Mouse (Mus musculus): ENCODE measurements around the gene Pls3. TPM values are rescaled to one million over a fixed set of nuclear protein-coding genes. Genes with fewer than 3 reads are reported as not detected.
A peak's percentile ranks its signal among the peaks of the same experiment; 100 is the strongest.

Pls3 gene
- 36.2 and 38.5 TPM in 2 replicates for polyA plus RNA-seq (2014; fragmentation: Nextera tagmentation; extraction: Ambion mirVana)

DNA sequence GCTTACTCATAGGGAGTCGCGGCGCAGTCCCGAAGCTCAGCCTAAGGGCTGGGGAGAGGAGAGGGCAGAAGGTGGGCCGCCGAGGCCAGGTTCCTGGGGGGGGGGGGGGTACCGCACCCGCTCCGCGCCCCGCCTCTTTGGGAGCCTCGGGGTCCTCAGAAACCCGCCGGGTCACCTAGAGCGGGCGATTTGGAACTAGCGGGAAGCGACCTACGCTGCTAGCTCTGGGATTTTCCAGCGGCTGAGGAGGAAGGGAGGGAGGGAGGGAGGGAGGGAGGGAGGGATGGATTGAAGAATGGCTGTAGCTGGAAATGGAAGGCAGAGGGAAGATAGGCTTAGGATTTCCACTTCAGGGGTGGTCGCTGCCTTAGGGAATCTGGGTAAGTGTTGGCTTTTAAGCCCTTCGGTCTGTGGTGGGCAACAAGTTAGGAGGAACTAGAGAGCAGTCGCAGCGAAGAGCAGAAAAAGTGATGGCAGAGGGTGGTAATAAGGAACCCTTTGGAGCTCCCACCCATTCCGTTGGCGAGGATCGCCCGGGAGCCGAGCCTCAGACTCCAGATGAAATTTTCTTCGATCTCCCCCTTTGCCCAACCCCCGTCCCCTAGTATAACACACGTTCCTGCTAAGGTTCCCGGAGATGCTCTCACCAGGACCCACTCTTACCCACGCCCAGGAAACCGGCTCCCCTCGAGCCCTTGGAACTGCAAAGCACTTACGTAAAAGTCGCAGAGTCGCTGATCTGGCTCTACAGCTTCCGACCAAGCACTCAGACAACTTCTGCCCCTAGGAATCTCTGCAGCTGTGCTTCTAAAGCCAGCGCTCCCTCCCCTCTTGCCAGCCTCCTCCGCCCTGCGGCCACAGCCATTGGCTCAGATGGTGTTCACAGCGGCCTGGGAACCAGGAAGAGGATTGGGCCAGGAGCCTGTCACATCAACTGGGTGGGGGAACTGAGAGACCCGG lies at the start of gene Pls3:
Pls3 (minus strand) TSS at position 851 of the 960 bp plus-strand sequence.
- no peaks in the 10 kb centered on the region for H3K36me3 ChIP-seq (replicated peaks; ENCODE audit: control insufficient read depth, insufficient read depth)
- H3K9ac ChIP-seq, result peak within 1 kb of the TSS; percentile 51
- 0 out of 2 replicates have a peak within 1 kb of the TSS, but pooled peaks have one; percentile 9 for H3K27ac ChIP-seq
- H3K27me3 ChIP-seq (ENCODE audit: control insufficient read depth, insufficient read depth, low read length), result no peaks in the 10 kb centered on the region
- H3K4me2 ChIP-seq (replicated peaks), result peak within 1 kb of the TSS; percentile 63
- H3K4me3 ChIP-seq (replicated peaks; ENCODE audit: low read length), result peak within 1 kb of the TSS; percentile 47
- DNase-seq (ENCODE audit: low spot score) (peak; percentile 81), ATAC-seq (ENCODE audit: low FRiP score) (peak; percentile 99)
- WGBS, result 13% methylated on average over 45 of the region's 45 CpGs
- H3K9me3 ChIP-seq (ENCODE audit: control insufficient read depth, low read length), result no peaks in the 10 kb centered on the region
- H3K4me1 ChIP-seq (replicated peaks; ENCODE audit: control insufficient read depth, insufficient read depth, low read length), result no peaks in the 10 kb centered on the region

DNA sequence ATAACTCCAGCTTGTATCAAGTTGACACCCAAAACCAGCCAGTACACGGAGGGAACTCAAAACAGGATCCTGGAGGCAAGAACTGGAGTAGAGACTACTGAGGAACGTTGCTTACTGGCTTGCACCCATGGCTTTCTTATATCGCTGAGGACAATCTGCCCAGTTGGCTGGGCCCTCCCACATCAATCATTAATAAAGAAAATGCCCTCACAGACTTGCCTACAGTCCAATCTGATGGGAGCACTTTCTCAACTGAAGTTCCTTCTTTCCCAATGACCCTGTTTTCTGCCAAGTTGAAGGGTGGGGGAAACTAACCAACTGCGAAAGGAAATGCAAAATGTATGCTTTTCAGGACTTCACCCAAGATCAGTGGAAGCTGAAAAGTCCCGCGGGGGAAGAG lies 20.7 kb upstream of the Pls3 start:
- Histone ChIP-seq H3K36me3 (replicated peaks; ENCODE audit: control insufficient read depth, insufficient read depth) (no peaks in the 10 kb centered on the region), H3K4me1 (replicated peaks; ENCODE audit: control insufficient read depth, insufficient read depth, low read length) (no peaks in the 10 kb centered on the region), H3K27ac (no peak overlapping the region), H3K9me3 (ENCODE audit: control insufficient read depth, low read length) (no peaks in the 10 kb centered on the region), H3K4me2 (replicated peaks) (no peak overlapping the region), H3K9ac (no peak overlapping the region), H3K27me3 (ENCODE audit: control insufficient read depth, insufficient read depth, low read length) (no peaks in the 10 kb centered on the region), H3K4me3 (replicated peaks; ENCODE audit: low read length) (no peak overlapping the region)
- DNase-seq (ENCODE audit: low spot score), result no peak
- WGBS, result 75% methylated on average over 6 of the region's 6 CpGs
- no peak for ATAC-seq (ENCODE audit: low FRiP score)

DNA sequence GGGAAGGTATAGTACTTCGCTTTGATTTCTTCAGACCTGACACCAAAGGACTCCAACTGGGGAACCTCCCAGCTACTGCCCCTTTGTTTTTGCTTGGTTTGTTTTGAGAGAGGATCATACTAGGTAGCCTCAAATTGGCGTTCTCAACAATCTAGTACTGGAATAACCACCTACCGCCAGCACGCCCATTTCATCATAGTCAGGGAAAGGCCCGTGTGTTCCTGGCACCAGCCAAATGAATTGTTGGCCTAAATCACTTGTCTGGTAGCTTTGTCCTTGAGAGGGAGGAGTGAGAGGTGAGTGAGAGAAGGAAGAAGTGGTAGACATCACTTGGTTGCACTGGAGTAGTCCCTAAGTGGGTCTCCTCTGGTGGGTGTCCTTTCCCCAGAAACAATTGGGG lies 584 bp upstream of the Pls3 start:
- Histone ChIP-seq H3K27me3 (ENCODE audit: control insufficient read depth, insufficient read depth, low read length) (no peaks in the 10 kb centered on the region), H3K36me3 (replicated peaks; ENCODE audit: control insufficient read depth, insufficient read depth) (no peaks in the 10 kb centered on the region), H3K4me1 (replicated peaks; ENCODE audit: control insufficient read depth, insufficient read depth, low read length) (no peaks in the 10 kb centered on the region), H3K4me3 (replicated peaks; ENCODE audit: low read length) (peak overlapping the region; percentile 47), H3K4me2 (replicated peaks) (peak overlapping the region; percentile 63), H3K27ac (no peak overlapping the region), H3K9ac (no peak overlapping the region), H3K9me3 (ENCODE audit: control insufficient read depth, low read length) (no peaks in the 10 kb centered on the region)
- ATAC-seq (ENCODE audit: low FRiP score) (no peak), DNase-seq (ENCODE audit: low spot score) (no peak)
- 23% methylated on average over 5 of the region's 5 CpGs for WGBS

DNA sequence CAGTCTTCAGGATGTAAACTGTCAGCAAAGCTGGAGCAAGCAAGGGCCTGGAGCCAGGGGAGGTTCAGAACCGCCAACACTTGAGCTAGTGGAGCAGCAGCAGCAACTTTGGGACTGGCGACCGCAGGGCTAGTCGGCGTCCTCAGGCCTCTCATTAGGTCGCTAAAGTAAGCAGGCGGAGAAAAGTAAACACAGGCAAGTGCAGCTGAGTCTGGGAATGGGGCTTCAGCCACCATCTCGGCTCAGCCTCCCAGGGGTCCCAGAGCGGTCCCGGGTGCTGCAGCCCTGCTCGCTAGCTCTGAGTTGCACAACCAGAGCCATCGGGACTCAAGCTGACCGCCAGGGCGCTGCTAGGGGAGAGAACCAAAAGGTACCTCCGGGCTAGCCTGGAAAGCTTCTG lies 1.2 kb downstream of the Pls3 start:
- DNase-seq (ENCODE audit: low spot score) (peak; percentile 30), ATAC-seq (ENCODE audit: low FRiP score) (peak; percentile 16; the same call in 1 of the 2 replicates)
- Histone ChIP-seq H3K9ac (peak overlapping the region; percentile 51), H3K9me3 (ENCODE audit: control insufficient read depth, low read length) (no peaks in the 10 kb centered on the region), H3K4me2 (replicated peaks) (peak overlapping the region; percentile 63), H3K27me3 (ENCODE audit: control insufficient read depth, insufficient read depth, low read length) (no peaks in the 10 kb centered on the region), H3K36me3 (replicated peaks; ENCODE audit: control insufficient read depth, insufficient read depth) (no peaks in the 10 kb centered on the region), H3K4me3 (replicated peaks; ENCODE audit: low read length) (peak overlapping the region; percentile 47), H3K4me1 (replicated peaks; ENCODE audit: control insufficient read depth, insufficient read depth, low read length) (no peaks in the 10 kb centered on the region), H3K27ac (0 out of 2 replicates have a peak overlapping the region, but pooled peaks have one; percentile 9)
- WGBS, result 20% methylated on average over 15 of the region's 15 CpGs

DNA sequence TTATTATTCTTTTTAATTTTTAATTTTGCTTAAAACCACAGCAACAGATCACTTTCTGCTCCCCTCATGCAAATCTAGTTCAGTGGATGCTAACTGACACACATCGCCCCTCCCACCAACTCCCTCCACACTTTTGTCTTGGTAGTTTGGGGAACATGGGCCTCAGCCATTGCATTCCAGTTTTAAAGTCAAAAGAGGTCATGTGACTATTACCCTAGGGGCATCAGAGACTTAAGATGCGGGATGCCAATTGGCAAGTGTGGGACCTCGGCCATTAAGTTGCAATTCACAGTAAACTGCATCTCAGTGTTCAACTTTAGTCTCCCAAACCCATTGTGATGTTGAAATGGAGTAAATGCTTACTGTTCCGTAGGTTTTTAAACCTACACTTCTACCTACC lies 1.7 kb downstream of the Pls3 start:
- 24% methylated on average over 4 of the region's 4 CpGs for WGBS
- ATAC-seq (ENCODE audit: low FRiP score), result no peak
- Histone ChIP-seq H3K4me2 (replicated peaks) (peak overlapping the region; percentile 63), H3K4me3 (replicated peaks; ENCODE audit: low read length) (peak overlapping the region; percentile 47), H3K9me3 (ENCODE audit: control insufficient read depth, low read length) (no peaks in the 10 kb centered on the region), H3K36me3 (replicated peaks; ENCODE audit: control insufficient read depth, insufficient read depth) (no peaks in the 10 kb centered on the region), H3K9ac (peak overlapping the region; percentile 51; the same call in 1 of the 2 replicates), H3K4me1 (replicated peaks; ENCODE audit: control insufficient read depth, insufficient read depth, low read length) (no peaks in the 10 kb centered on the region), H3K27ac (no peak overlapping the region), H3K27me3 (ENCODE audit: control insufficient read depth, insufficient read depth, low read length) (no peaks in the 10 kb centered on the region)
- no peak for DNase-seq (ENCODE audit: low spot score)

DNA sequence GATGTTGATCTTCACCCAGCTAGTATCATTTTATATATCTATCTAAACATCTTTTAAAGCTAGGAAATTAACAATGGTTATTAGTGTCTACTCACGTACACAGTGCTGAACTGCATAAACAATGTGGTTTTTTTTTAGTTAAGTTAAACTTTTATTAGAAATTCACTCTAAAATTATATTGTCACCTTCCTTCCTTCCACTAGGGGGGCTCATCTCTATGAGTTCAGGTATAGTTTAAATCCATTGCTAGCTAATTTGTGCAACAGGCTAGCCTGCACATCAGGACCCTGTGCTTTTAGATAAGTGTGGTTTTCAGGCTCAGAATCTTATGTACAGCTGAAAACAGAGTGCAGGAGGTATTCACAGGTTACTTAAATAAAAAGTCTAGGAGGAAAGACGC lies 3.1 kb downstream of the Pls3 start:
- H3K4me3 ChIP-seq (replicated peaks; ENCODE audit: low read length), result no peak overlapping the region
- H3K36me3 ChIP-seq (replicated peaks; ENCODE audit: control insufficient read depth, insufficient read depth), result no peaks in the 10 kb centered on the region
- no peak overlapping the region for H3K4me2 ChIP-seq (replicated peaks)
- ATAC-seq (ENCODE audit: low FRiP score), result no peak
- H3K27ac ChIP-seq, result no peak overlapping the region
- WGBS, result 85% methylated on average over 2 of the region's 2 CpGs
- H3K27me3 ChIP-seq (ENCODE audit: control insufficient read depth, insufficient read depth, low read length), result no peaks in the 10 kb centered on the region
- no peak for DNase-seq (ENCODE audit: low spot score)
- H3K4me1 ChIP-seq (replicated peaks; ENCODE audit: control insufficient read depth, insufficient read depth, low read length), result no peaks in the 10 kb centered on the region
- H3K9ac ChIP-seq, result no peak overlapping the region
- H3K9me3 ChIP-seq (ENCODE audit: control insufficient read depth, low read length), result no peaks in the 10 kb centered on the region

DNA sequence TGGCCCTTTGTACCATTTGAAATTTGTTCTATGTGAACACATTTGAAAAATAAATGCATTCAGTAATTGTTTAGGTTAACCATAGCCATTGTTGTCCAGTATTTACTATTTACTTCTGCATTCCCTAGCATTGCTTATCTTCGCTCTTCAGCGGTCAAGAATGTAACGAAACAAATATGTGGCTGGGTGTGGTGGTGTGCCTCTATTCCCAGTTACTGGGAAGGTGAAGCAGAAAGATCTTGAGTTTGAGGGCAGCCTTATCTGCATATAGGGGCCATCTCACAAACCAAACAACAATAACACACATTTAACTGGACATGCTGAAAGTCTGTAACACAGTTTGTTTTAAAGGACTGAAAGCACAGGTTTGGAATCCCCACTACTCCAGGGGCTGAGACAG lies 13.3 kb downstream of the Pls3 start:
- DNase-seq (ENCODE audit: low spot score), result no peak
- 94% methylated on average over 3 of the region's 3 CpGs for WGBS

DNA sequence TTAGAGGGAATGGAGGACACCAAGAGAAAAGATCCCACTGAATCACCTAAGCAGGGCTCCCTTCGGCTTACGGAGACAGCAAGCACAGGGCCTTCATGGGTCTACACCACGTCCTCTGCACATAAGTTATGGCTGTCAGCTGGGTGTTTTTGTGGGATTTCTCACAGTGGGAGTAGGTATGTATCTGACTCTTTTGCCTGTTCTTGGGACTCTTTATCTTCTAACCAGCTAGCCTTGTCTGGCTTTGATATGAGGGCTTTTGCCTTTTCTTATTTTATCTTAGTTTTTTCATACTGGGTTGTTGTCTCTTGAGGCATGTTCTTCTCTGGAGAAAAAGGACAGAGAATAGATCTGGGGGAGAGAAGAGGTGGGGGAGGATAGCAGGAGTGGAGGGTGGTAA lies 20.7 kb downstream of the Pls3 start:
- Histone ChIP-seq H3K36me3 (replicated peaks; ENCODE audit: control insufficient read depth, insufficient read depth) (no peaks in the 10 kb centered on the region), H3K4me3 (replicated peaks; ENCODE audit: low read length) (no peak overlapping the region), H3K9ac (no peak overlapping the region), H3K4me2 (replicated peaks) (no peak overlapping the region), H3K27me3 (ENCODE audit: control insufficient read depth, insufficient read depth, low read length) (no peaks in the 10 kb centered on the region), H3K9me3 (ENCODE audit: control insufficient read depth, low read length) (no peaks in the 10 kb centered on the region), H3K4me1 (replicated peaks; ENCODE audit: control insufficient read depth, insufficient read depth, low read length) (no peaks in the 10 kb centered on the region), H3K27ac (no peak overlapping the region)
- WGBS, result 87% methylated on average over 3 of the region's 3 CpGs
- no peak for ATAC-seq (ENCODE audit: low FRiP score)
- no peak for DNase-seq (ENCODE audit: low spot score)

More for the DNA sequence above, 13.3 kb downstream of the Pls3 start:
- no peaks in the 10 kb centered on the region for H3K4me1 ChIP-seq (replicated peaks; ENCODE audit: control insufficient read depth, insufficient read depth, low read length)
- no peak for ATAC-seq (ENCODE audit: low FRiP score)
- no peaks in the 10 kb centered on the region for H3K27me3 ChIP-seq (ENCODE audit: control insufficient read depth, insufficient read depth, low read length)
- no peak overlapping the region for H3K4me2 ChIP-seq (replicated peaks)
- H3K9me3 ChIP-seq (ENCODE audit: control insufficient read depth, low read length), result no peaks in the 10 kb centered on the region
- H3K9ac ChIP-seq, result no peak overlapping the region
- no peak overlapping the region for H3K27ac ChIP-seq
- no peak overlapping the region for H3K4me3 ChIP-seq (replicated peaks; ENCODE audit: low read length)
- no peaks in the 10 kb centered on the region for H3K36me3 ChIP-seq (replicated peaks; ENCODE audit: control insufficient read depth, insufficient read depth)

DNA sequence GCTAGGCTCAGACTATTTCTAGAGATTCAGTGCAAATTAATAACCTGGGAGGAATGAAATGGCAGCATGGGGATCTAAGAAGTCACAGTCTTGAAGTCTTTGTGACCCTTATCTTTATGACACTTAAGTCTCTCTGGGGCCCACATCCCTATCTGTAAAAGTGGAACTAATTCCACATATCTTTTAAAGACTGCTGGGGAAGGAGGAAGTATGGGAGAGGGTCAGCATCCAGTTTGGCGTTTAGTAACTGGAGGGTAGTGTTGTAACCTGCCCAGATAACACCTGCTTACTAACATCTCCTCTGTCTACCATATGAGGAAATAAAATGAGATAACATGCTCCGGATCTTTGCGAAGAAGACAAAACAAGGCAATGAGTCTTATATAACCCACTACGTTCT lies 30.7 kb downstream of the Pls3 start:
- no peaks in the 10 kb centered on the region for H3K9me3 ChIP-seq (ENCODE audit: control insufficient read depth, low read length)
- no peaks in the 10 kb centered on the region for H3K4me1 ChIP-seq (replicated peaks; ENCODE audit: control insufficient read depth, insufficient read depth, low read length)
- H3K27ac ChIP-seq, result no peak overlapping the region
- DNase-seq (ENCODE audit: low spot score), result no peak
- no peak overlapping the region for H3K4me2 ChIP-seq (replicated peaks)
- 91% methylated on average over 4 of the region's 4 CpGs for WGBS
- H3K9ac ChIP-seq, result no peak overlapping the region
- no peaks in the 10 kb centered on the region for H3K27me3 ChIP-seq (ENCODE audit: control insufficient read depth, insufficient read depth, low read length)
- H3K36me3 ChIP-seq (replicated peaks; ENCODE audit: control insufficient read depth, insufficient read depth), result no peaks in the 10 kb centered on the region
- no peak overlapping the region for H3K4me3 ChIP-seq (replicated peaks; ENCODE audit: low read length)
- ATAC-seq (ENCODE audit: low FRiP score), result no peak

All from hindbrain, embryonic 14.5 days (tissue).